Mouse (Mus musculus) ES-Bruce4 (cell line): ENCODE measurements around the gene Bdh1. TPM values are rescaled to one million over a fixed set of nuclear protein-coding genes. Genes with fewer than 3 reads are reported as not detected.

Source experiments
- H3K27ac ChIP-seq: 2 replicates; pipeline ENCODE4 v1.5.1; 2012; ENCODE audit warnings: low read length, inconsistent platforms; ENCODE audit not compliant: insufficient read depth
- H3K27me3 ChIP-seq: 2 replicates; pipeline ENCODE4 v1.6.1; 2012; ENCODE audit warnings: mild to moderate bottlenecking, low read length, inconsistent platforms; ENCODE audit not compliant: control insufficient read depth, poor library complexity, insufficient read depth, severe bottlenecking
- H3K36me3 ChIP-seq: 2 replicates; pipeline ENCODE4 v1.6.1; 2012; ENCODE audit warnings: inconsistent platforms, mild to moderate bottlenecking, low read length, moderate library complexity; ENCODE audit not compliant: control insufficient read depth, poor library complexity, insufficient read depth, severe bottlenecking
- H3K4me1 ChIP-seq: one replicate; pipeline ENCODE4 v1.8.1; 2011; ENCODE audit warnings: low read length; ENCODE audit not compliant: control insufficient read depth, insufficient read depth
- H3K4me3 ChIP-seq: 2 replicates; pipeline ENCODE4 v1.5.1; 2011; ENCODE audit warnings: low read depth, mild to moderate bottlenecking, low read length
- H3K9ac ChIP-seq: 2 replicates; pipeline ENCODE4 v1.6.1; 2012; ENCODE audit warnings: low read depth, mild to moderate bottlenecking, inconsistent platforms; ENCODE audit not compliant: poor library complexity, severe bottlenecking
- H3K9me3 ChIP-seq: replicated peaks from 2 replicates; pipeline ENCODE4 v1.6.1; 2012; ENCODE audit warnings: mild to moderate bottlenecking, low read length, inconsistent platforms; ENCODE audit not compliant: control insufficient read depth, poor library complexity, insufficient read depth, severe bottlenecking
- CTCF ChIP-seq: IDR thresholded peaks from one replicate; pipeline ENCODE4 v1.8.1; 2011; ENCODE audit warnings: low read depth, low read length
- EP300 ChIP-seq: IDR thresholded peaks from 2 replicates; pipeline ENCODE4 v1.6.1; 2011; ENCODE audit warnings: low read depth, low read length; ENCODE audit not compliant: insufficient read depth
- POLR2A ChIP-seq: IDR thresholded peaks from one replicate; pipeline ENCODE4 v1.8.1; 2011; ENCODE audit warnings: low read length; ENCODE audit not compliant: insufficient read depth
- polyA plus RNA-seq: library from polyadenylated mRNA; stranded (reverse); fragments of >200 nt; gene quantifications from 2 replicates; pipeline ENCODE4 v1.2.4, GENCODE M21; 2011; ENCODE audit warnings: low read depth; ENCODE audit not compliant: missing spikeins, insufficient read depth, insufficient read length

The Bdh1 gene
- polyA plus RNA-seq, 1 experiment: 14.4 TPM

DNA sequence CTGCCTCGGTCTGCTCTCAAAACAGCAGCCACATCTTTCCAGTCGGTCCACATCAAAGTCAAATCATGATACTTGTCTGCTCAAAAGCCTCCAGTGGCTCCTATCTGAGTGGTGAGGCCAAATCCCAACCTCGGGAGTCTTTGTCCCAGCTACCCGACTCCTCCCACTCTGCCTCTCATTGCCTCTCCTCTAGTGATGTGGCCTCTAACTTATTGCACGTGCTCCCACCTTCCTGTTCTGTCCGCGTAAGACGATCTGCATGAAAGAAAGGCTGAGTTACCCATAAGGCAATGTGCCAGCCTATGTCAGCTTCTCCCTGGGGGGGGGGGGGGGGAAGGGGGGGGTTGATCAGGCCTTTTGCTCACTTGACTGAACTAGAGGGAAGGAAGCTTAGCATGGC is 20.0 kb upstream of the Bdh1 start:
- TF ChIP-seq CTCF (no peak), POLR2A (no peak), EP300 (no peak)
- Histone ChIP-seq H3K36me3 (no peaks in the 10 kb centered on the region), H3K27ac (no peak overlapping the region), H3K4me1 (peaks cover 5% of the 10 kb centered on the region), H3K9ac (no peak overlapping the region), H3K9me3 (peaks cover 2% of the 10 kb centered on the region; the same call in 1 of the 2 replicates), H3K27me3 (no peaks in the 10 kb centered on the region), H3K4me3 (no peak overlapping the region)

DNA sequence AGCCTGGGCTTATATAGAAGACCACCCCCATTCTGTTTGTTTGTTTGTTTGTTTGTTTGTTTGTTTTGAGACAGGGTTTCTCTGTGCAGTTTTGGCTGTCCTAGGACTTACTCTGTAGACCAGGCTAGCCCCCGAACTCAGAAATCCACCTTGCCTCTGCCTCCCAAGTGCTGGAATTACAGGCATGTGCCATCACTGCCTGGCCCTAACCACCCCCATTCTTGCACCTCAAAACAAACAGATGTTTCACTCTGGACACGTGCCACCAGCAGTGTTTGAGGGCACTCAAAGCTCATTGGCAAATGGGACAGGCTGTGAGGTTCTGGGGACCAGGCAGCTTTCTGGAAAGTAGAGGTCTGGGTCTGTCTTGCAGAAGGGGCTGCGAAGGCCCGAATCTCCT is 18.1 kb upstream of the Bdh1 start:
- peaks cover 5% of the 10 kb centered on the region for H3K4me1 ChIP-seq

DNA sequence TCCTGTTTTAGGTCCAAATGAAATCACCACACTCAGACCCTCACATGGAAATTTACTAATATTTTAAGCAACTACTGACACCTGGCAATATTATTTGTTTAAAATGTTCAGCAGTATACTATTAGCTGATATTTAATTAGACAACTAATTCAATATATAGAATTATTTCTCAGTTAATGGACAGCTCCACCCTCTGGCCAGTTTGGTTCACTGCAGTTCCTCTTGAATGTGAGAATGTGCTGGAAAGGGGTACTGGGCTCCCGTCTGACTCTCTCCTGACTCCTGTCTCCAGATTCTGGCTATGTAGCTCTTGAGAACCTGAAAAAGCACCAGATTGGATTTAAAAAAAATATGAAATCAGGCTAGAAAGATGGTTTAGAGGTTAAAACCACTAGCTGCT is 17.0 kb upstream of the Bdh1 start:
- H3K4me3 ChIP-seq: no peak overlapping the region
- TF ChIP-seq EP300 (no peak), CTCF (peak; percentile 29)
- no peaks in the 10 kb centered on the region for H3K27me3 ChIP-seq
- H3K4me1 ChIP-seq: peaks cover 5% of the 10 kb centered on the region
- H3K27ac ChIP-seq: no peak overlapping the region
- H3K9ac ChIP-seq: no peak overlapping the region
- H3K9me3 ChIP-seq: no peaks in the 10 kb centered on the region; the same call in 1 of the 2 replicates
- H3K36me3 ChIP-seq: no peaks in the 10 kb centered on the region

More for the DNA sequence above, 18.1 kb upstream of the Bdh1 start:
- no peak overlapping the region for H3K9ac ChIP-seq
- no peaks in the 10 kb centered on the region for H3K36me3 ChIP-seq
- no peaks in the 10 kb centered on the region for H3K27me3 ChIP-seq
- no peak overlapping the region for H3K27ac ChIP-seq
- no peak overlapping the region for H3K4me3 ChIP-seq
- TF ChIP-seq EP300 (no peak), POLR2A (no peak), CTCF (no peak)
- H3K9me3 ChIP-seq: no peaks in the 10 kb centered on the region; the same call in 1 of the 2 replicates

DNA sequence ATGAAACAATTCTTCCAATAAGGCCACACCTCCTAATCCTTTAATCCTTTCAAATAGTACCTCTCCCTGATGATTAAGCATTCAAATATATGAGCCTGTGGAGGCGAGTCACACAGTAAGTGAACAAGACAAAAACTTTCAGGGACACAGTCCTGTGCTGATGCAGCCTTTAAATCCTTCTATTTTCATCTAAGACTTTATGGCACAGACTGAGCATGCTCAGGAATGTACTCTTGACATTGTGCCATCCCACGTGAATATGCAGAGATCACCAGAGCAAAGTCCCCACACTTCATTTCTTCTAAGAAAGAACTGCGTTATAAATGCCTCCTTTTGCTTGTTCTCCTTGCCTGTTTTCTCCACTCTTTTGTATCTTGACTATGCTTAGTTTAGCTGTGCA is 14.2 kb upstream of the Bdh1 start:
- TF ChIP-seq CTCF: no peak
- TF ChIP-seq EP300: no peak
- Histone ChIP-seq H3K9me3 (no peaks in the 10 kb centered on the region; the same call in 1 of the 2 replicates), H3K36me3 (no peaks in the 10 kb centered on the region), H3K27me3 (no peaks in the 10 kb centered on the region), H3K9ac (no peak overlapping the region), H3K27ac (no peak overlapping the region), H3K4me1 (peaks cover 4% of the 10 kb centered on the region), H3K4me3 (no peak overlapping the region)

DNA sequence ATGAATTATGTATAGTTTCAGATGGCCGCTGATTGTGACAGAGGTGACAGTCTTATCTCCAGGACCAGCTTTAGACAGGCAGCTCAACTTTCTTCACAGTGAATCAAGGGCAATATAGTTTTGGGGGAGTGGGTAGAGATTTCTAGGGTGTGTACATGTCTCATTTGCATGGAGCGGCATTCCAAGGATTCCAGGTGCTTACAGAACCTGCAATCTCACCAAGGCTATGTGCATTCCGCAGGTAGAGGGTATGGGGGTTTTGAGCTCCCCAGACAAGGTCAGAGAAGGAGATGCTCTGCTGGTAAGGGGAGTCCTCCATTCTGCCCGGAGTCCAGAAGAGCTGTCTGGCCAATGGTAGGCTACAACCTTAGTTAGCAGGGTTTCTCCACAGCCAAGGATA is 11.1 kb upstream of the Bdh1 start:
- Histone ChIP-seq H3K27ac (no peak overlapping the region), H3K9me3 (no peaks in the 10 kb centered on the region; the same call in 1 of the 2 replicates), H3K4me1 (peaks cover 4% of the 10 kb centered on the region), H3K27me3 (no peaks in the 10 kb centered on the region), H3K4me3 (no peak overlapping the region), H3K36me3 (no peaks in the 10 kb centered on the region), H3K9ac (no peak overlapping the region)
- TF ChIP-seq CTCF (no peak), EP300 (no peak), POLR2A (no peak)

DNA sequence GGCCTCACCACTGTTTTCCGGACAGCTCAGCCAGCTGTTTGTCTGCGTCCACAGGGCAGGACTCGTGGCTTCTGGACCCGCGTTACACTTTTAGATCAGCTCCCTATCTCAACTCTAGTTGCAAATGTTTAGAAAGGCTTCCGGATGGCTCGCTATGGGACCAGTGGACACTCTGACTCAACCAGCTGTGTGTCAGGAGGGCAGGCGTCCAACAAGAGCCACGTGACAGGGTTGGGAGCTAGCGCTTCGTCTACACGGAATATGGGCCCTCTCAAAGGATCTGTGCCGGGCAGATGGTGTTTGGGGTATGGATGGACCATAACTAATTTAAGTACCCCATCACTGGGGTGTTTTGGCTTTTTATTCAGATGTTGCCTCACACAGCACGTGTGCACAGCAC is 9.8 kb upstream of the Bdh1 start:
- H3K27ac ChIP-seq: no peak overlapping the region
- no peaks in the 10 kb centered on the region for H3K36me3 ChIP-seq
- TF ChIP-seq CTCF: no peak
- TF ChIP-seq EP300: no peak
- H3K9me3 ChIP-seq: no peaks in the 10 kb centered on the region; the same call in 1 of the 2 replicates
- H3K4me1 ChIP-seq: peaks cover 4% of the 10 kb centered on the region
- H3K9ac ChIP-seq: no peak overlapping the region
- H3K4me3 ChIP-seq: no peak overlapping the region
- H3K27me3 ChIP-seq: no peaks in the 10 kb centered on the region
